Mouse (Mus musculus) heart, postnatal 0 days (tissue): ENCODE results near the gene Taf7l.

Experiments used
- CTCF ChIP-seq: IDR thresholded peaks from 2 replicates; pipeline ENCODE4 v1.5.1; 2016; ENCODE audit warnings: antibody characterized with exemption, control low read depth, low read depth
- EP300 ChIP-seq: IDR thresholded peaks from 2 replicates; pipeline ENCODE4 v1.6.1; 2016; ENCODE audit warnings: antibody characterized with exemption, low read depth

- TF ChIP-seq CTCF (no peak), EP300 (no peak)
These were observed 49.0 kb upstream of the Taf7l start for GRCm38 (mm10) chrX:134525260-134525659.
